In the genomic region with DNA sequence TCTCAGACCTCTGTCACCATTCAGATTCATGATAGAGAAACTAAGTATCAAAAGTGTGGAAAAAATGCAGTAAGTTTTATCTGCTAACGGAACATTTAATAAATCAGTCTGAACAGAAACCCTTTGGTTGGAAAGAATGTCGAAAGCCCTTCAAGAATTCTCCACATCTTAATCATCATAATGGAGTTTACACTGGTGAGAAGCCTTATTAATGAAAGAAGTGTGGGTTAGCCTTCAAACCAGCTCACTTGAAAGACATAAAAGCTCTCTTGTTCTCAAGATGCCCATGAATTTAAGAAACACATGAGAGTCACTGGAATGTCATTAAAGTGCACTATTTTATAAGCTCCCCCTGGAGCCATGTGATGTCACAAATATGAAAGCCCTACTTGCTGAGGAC, we compare ENCODE assay signal across 20 mouse cellular contexts.
"Had no signal": no experiment of that assay in that cellular context is flagged by ENCODE, and none has a peak within 500 bp of the region (broad histone marks: within the 10 kb centered on the region; RNA-seq: fewer than 3 reads in every experiment).

No protein-coding gene starts in this region.

- H3K27ac ChIP-seq: liver, embryonic 13.5 days; liver, embryonic 15.5 days; midbrain, embryonic 10.5 days; midbrain, embryonic 12.5 days; neural tube, embryonic 13.5 days; neural tube, embryonic 15.5 days had no signal

- ATAC-seq: liver, postnatal 0 days; midbrain, embryonic 16.5 days had no signal

- H3K4me2 ChIP-seq: liver, embryonic 11.5 days; liver, embryonic 13.5 days; liver, embryonic 15.5 days; midbrain, embryonic 12.5 days; neural tube, embryonic 13.5 days; neural tube, embryonic 15.5 days had no signal

- H3K4me1 ChIP-seq: liver, embryonic 13.5 days; liver, embryonic 15.5 days; midbrain, embryonic 10.5 days; midbrain, embryonic 12.5 days; neural tube, embryonic 13.5 days; neural tube, embryonic 15.5 days had no signal

- DNase-seq: liver; liver, embryonic 13.5 days; liver, postnatal 0 days; midbrain, embryonic 14.5 days; retina, postnatal 1 day; right cerebral cortex, adult 18-20 months; right cerebral cortex, postnatal 25 days; right cerebral cortex, postnatal 4 days; spleen, adult 18-20 months; thymus, adult 18-20 months; thymus, postnatal 14 days; thymus, postnatal 36 days had no signal

- H3K4me3 ChIP-seq: liver, embryonic 13.5 days; liver, embryonic 15.5 days; midbrain, embryonic 10.5 days; midbrain, embryonic 12.5 days; myocyte; neural tube, embryonic 13.5 days; neural tube, embryonic 15.5 days had no signal

- H3K27me3 ChIP-seq: liver, embryonic 13.5 days; liver, embryonic 15.5 days; midbrain, embryonic 12.5 days; neural tube, embryonic 13.5 days; neural tube, embryonic 15.5 days had no signal

- H3K36me3 ChIP-seq: liver, embryonic 13.5 days; liver, embryonic 15.5 days; midbrain, embryonic 10.5 days; midbrain, embryonic 12.5 days had no signal

- H3K9me3 ChIP-seq: liver, embryonic 13.5 days; liver, embryonic 15.5 days; midbrain, embryonic 10.5 days; midbrain, embryonic 12.5 days; neural tube, embryonic 13.5 days; neural tube, embryonic 15.5 days had no signal

- H3K9ac ChIP-seq: liver, embryonic 13.5 days; liver, embryonic 15.5 days; liver, postnatal 0 days; midbrain, embryonic 12.5 days; neural tube, embryonic 13.5 days; neural tube, embryonic 15.5 days had no signal
